Mouse (Mus musculus): ENCODE measurements at regions not wholly inside any gene's neighbourhood (a gene's known extent, or its start where the extent isn't known, plus 50 kb on each side); places are given as distances from the start of the nearest gene placed in this dataset.
A peak's percentile ranks its signal among the peaks of the same experiment; 100 is the strongest.

DNA sequence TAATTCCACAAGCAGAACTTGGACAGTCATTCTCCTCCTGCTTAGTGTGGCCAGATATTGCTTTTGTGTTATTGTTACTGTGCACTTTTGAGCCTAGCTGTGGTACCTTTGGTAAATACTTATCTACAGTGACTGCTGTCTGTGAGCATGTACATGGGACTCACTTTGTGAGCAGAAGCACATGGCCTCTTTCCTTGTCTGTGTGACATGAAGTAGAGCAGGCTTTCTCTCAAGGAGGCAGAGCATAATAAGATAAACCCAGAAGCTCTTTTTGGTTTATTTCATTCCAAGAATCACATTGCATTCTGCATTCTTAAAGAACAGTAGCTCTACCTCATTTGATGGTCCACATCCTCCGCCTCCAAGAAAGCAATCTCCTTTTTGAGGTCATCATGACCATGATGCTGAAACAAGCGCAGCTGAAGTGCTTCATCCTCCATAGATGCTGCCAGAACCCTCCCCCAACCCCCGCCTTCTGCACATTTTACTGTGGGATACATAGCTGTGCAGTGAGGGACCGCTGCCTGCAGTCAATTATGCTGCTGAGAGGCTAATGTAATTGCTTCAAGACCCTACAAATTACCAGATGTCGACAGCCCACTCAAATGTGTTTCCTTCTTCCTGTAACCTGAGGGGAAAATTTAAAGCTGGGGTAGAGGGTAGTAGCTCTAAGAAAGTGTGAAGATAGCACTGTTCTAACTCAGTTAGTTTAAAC lies 463.0 kb upstream of the Sphkap start:
- no peak for ATAC-seq (ENCODE audit: low FRiP score)
- Histone ChIP-seq H3K9ac (replicated peaks; ENCODE audit: low read length, poor library complexity, severe bottlenecking) (no peak overlapping the region), H3K4me1 (ENCODE audit: insufficient read depth, low read length) (no peaks in the 10 kb centered on the region), H3K4me2 (ENCODE audit: low read depth, low read length, poor library complexity, severe bottlenecking) (no peak overlapping the region), H3K27me3 (ENCODE audit: insufficient read depth, low read length) (no peaks in the 10 kb centered on the region), H3K9me3 (ENCODE audit: low read length) (no peaks in the 10 kb centered on the region), H3K36me3 (ENCODE audit: insufficient read depth, low read length) (no peaks in the 10 kb centered on the region), H3K4me3 (ENCODE audit: low read depth, low read length) (no peak overlapping the region), H3K27ac (ENCODE audit: low read depth, low read length) (no peak overlapping the region)
- WGBS, result 70% methylated on average over 5 of the region's 5 CpGs
- no peak for TF ChIP-seq CTCF (IDR thresholded peaks at IDR 0.05)
- DNase-seq (ENCODE audit: low spot score), result peak; percentile 67

DNA sequence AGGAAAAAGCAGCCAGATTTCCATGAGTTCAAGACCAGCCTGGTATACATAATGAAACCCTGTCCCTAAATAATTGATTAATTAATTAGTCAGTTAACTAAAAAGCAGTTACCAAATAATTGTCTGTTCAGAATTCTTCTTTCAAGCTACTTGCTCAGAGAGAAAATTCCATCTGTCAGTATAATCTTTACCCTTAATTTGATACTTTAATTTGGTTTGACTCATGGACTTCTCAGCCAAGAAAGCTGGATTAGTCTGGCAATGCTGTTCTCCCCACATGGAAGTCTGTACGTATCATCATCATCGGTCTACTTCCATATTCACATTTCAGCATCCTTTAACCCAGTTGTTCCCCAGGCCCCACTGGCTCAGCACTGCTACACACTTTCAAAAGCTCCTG lies 461.0 kb upstream of the Sphkap start:
- Histone ChIP-seq H3K4me1 (ENCODE audit: insufficient read depth, low read length) (no peaks in the 10 kb centered on the region), H3K9me3 (ENCODE audit: low read length) (no peaks in the 10 kb centered on the region), H3K27ac (ENCODE audit: low read depth, low read length) (no peak overlapping the region), H3K4me2 (ENCODE audit: low read depth, low read length, poor library complexity, severe bottlenecking) (no peak overlapping the region), H3K27me3 (ENCODE audit: insufficient read depth, low read length) (no peaks in the 10 kb centered on the region), H3K4me3 (ENCODE audit: low read depth, low read length) (no peak overlapping the region), H3K9ac (replicated peaks; ENCODE audit: low read length, poor library complexity, severe bottlenecking) (no peak overlapping the region), H3K36me3 (ENCODE audit: insufficient read depth, low read length) (no peaks in the 10 kb centered on the region)
- TF ChIP-seq CTCF (IDR thresholded peaks at IDR 0.05), result no peak
- WGBS, result 64% methylated on average over 2 of the region's 2 CpGs
- DNase-seq (ENCODE audit: low spot score) (no peak), ATAC-seq (ENCODE audit: low FRiP score) (no peak)

DNA sequence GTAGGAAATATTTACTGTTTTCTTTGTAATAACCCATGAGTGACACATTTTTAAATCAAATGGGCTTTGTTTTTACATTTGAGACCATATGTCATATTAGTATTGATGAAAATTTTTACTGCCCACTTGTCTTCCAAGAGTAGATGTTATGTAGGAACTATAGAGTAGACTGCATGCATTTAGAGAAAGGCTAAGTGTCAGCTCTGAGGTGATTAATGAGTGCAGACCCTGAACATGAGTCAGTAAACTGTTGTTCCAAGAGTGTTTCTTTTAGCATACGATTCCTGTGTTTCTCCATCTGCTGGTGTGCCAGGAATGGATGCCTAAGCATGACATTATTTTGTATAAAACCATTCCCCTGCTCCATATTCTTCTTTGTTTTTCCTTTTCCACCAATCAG lies 454.5 kb upstream of the Sphkap start:
- TF ChIP-seq CTCF (IDR thresholded peaks at IDR 0.05), result no peak
- H3K36me3 ChIP-seq (ENCODE audit: insufficient read depth, low read length), result no peaks in the 10 kb centered on the region
- no peak for DNase-seq (ENCODE audit: low spot score)
- no peak overlapping the region for H3K27ac ChIP-seq (ENCODE audit: low read depth, low read length)
- 90% methylated on average over 1 of the region's 1 CpGs for WGBS
- no peak overlapping the region for H3K4me3 ChIP-seq (ENCODE audit: low read depth, low read length)
- no peaks in the 10 kb centered on the region for H3K27me3 ChIP-seq (ENCODE audit: insufficient read depth, low read length)
- H3K4me2 ChIP-seq (ENCODE audit: low read depth, low read length, poor library complexity, severe bottlenecking), result no peak overlapping the region
- no peak overlapping the region for H3K9ac ChIP-seq (replicated peaks; ENCODE audit: low read length, poor library complexity, severe bottlenecking)
- H3K4me1 ChIP-seq (ENCODE audit: insufficient read depth, low read length), result no peaks in the 10 kb centered on the region
- no peaks in the 10 kb centered on the region for H3K9me3 ChIP-seq (ENCODE audit: low read length)
- ATAC-seq (ENCODE audit: low FRiP score), result no peak

DNA sequence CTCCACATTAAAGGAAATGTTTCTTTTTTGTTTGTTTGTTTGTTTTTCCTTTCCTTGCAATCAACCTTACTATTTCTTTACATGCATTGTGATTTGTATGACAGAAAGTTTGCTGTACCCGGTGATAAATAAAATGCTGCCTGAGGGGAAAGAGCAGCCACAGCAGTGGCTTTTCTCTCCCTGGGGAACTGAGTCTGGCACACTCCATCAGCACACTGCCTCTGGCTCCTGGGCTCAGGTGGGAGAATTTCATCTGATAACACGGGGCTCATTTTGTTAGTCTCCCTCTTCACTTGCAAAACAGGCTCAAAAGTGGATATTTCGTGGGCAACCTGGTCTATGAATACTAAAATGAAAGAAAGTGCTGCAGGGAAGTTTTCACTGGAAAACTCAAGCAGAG lies 454.1 kb upstream of the Sphkap start:
- Histone ChIP-seq H3K4me1 (ENCODE audit: insufficient read depth, low read length) (no peaks in the 10 kb centered on the region), H3K36me3 (ENCODE audit: insufficient read depth, low read length) (no peaks in the 10 kb centered on the region), H3K27me3 (ENCODE audit: insufficient read depth, low read length) (no peaks in the 10 kb centered on the region), H3K4me2 (ENCODE audit: low read depth, low read length, poor library complexity, severe bottlenecking) (no peak overlapping the region), H3K9me3 (ENCODE audit: low read length) (no peaks in the 10 kb centered on the region), H3K4me3 (ENCODE audit: low read depth, low read length) (no peak overlapping the region), H3K9ac (replicated peaks; ENCODE audit: low read length, poor library complexity, severe bottlenecking) (no peak overlapping the region), H3K27ac (ENCODE audit: low read depth, low read length) (no peak overlapping the region)
- DNase-seq (ENCODE audit: low spot score) (no peak), ATAC-seq (ENCODE audit: low FRiP score) (no peak)
- no peak for TF ChIP-seq CTCF (IDR thresholded peaks at IDR 0.05)
- 51% methylated on average over 3 of the region's 3 CpGs for WGBS

DNA sequence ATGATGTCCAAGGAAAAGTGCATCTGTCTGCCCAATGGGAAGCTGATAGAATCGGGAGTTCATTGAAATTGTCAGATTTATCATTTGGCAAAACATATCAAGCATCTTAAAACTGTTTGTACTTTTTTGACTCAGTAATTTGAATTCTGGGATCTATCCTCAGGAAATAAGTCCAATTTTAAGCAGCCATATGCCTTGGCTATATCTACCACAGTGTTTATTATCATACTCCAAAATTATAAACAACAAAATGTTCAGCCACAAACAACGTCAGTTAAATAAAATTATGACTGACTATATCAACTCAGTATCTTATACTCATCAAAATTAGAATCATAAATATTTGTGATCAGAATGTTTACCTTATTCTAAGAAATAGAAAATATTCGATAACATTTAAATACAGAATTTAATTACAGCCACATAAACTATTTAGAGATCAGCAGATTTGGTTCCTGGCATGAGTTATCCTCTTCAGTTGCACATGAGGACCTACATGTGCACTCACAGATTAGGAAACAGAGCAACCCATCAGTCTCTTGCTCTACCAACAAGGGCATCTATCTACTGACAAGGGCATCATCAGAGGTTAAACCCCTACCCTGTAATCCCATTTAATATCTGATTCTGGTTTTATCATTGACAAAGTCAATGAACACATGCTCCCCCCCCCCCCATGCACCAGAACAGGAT lies 451.9 kb upstream of the Sphkap start:
- Histone ChIP-seq H3K27ac (ENCODE audit: low read depth, low read length) (no peak overlapping the region), H3K9me3 (ENCODE audit: low read length) (no peaks in the 10 kb centered on the region), H3K36me3 (ENCODE audit: insufficient read depth, low read length) (no peaks in the 10 kb centered on the region), H3K4me3 (ENCODE audit: low read depth, low read length) (no peak overlapping the region), H3K9ac (replicated peaks; ENCODE audit: low read length, poor library complexity, severe bottlenecking) (no peak overlapping the region), H3K4me1 (ENCODE audit: insufficient read depth, low read length) (no peaks in the 10 kb centered on the region), H3K27me3 (ENCODE audit: insufficient read depth, low read length) (no peaks in the 10 kb centered on the region), H3K4me2 (ENCODE audit: low read depth, low read length, poor library complexity, severe bottlenecking) (no peak overlapping the region)
- ATAC-seq (ENCODE audit: low FRiP score) (no peak), DNase-seq (ENCODE audit: low spot score) (no peak)
- TF ChIP-seq CTCF (IDR thresholded peaks at IDR 0.05), result no peak
- 87% methylated on average over 3 of the region's 3 CpGs for WGBS

DNA sequence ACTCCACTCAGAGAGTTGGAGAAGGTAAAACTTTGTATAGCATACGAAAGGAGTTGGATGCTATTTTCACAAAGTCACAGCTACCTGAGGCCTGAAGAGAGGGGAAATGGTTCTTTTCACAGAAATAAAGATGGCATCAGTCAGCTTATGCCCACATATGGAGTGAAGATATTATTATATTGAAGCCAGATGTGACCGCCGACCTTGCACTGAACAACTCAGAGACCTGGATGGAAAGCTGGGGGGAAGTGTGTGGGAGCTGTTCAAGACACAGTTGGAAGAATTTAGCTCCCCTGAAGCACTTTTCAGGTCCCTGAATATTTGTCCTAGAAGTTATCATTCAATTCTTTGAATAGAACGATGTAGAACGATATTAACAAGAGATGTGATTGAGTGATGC lies 446.0 kb upstream of the Sphkap start:
- TF ChIP-seq CTCF (IDR thresholded peaks at IDR 0.05), result no peak
- DNase-seq (ENCODE audit: low spot score), result no peak
- H3K27me3 ChIP-seq (ENCODE audit: insufficient read depth, low read length), result no peaks in the 10 kb centered on the region

More for the DNA sequence above, 446.0 kb upstream of the Sphkap start:
- no peak for ATAC-seq (ENCODE audit: low FRiP score)
- Histone ChIP-seq H3K9ac (replicated peaks; ENCODE audit: low read length, poor library complexity, severe bottlenecking) (no peak overlapping the region), H3K4me3 (ENCODE audit: low read depth, low read length) (no peak overlapping the region), H3K9me3 (ENCODE audit: low read length) (no peaks in the 10 kb centered on the region), H3K36me3 (ENCODE audit: insufficient read depth, low read length) (no peaks in the 10 kb centered on the region), H3K27ac (ENCODE audit: low read depth, low read length) (no peak overlapping the region), H3K4me2 (ENCODE audit: low read depth, low read length, poor library complexity, severe bottlenecking) (no peak overlapping the region), H3K4me1 (ENCODE audit: insufficient read depth, low read length) (no peaks in the 10 kb centered on the region)
- WGBS, result 91% methylated on average over 5 of the region's 5 CpGs
